Mouse (Mus musculus) kidney, embryonic 15.5 days (tissue): ENCODE measurements around the gene Adat1. TPM values are rescaled to one million over a fixed set of nuclear protein-coding genes. Genes with fewer than 3 reads are reported as not detected.

Source experiments
- ATAC-seq: fragments of 200-750 bp; cut with Nextera tagmentation; replicated peaks from 2 replicates; pipeline ENCODE4 v1.8.0; 2017; ENCODE audit warnings: moderate TSS enrichment; ENCODE audit not compliant: low FRiP score
- H3K27ac ChIP-seq: fragments of 300-500 bp; sonication (generic); 2 replicates; pipeline ENCODE4 v1.5.1; 2015; ENCODE audit warnings: mild to moderate bottlenecking, inconsistent platforms
- H3K27me3 ChIP-seq: fragments of 300-500 bp; sonication (generic); 2 replicates; pipeline ENCODE4 v1.6.1; 2015; ENCODE audit warnings: inconsistent platforms
- H3K36me3 ChIP-seq: fragments of 300-500 bp; sonication (generic); 2 replicates; pipeline ENCODE4 v1.6.1; 2015; ENCODE audit warnings: inconsistent platforms
- H3K4me1 ChIP-seq: fragments of 300-500 bp; sonication (generic); 2 replicates; pipeline ENCODE4 v1.6.1; 2015; ENCODE audit warnings: inconsistent platforms
- H3K4me2 ChIP-seq: fragments of 300-500 bp; sonication (generic); 2 replicates; pipeline ENCODE4 v1.6.1; 2015; ENCODE audit warnings: moderate library complexity, mild to moderate bottlenecking, inconsistent platforms
- H3K4me3 ChIP-seq: fragments of 300-500 bp; sonication (generic); replicated peaks from 2 replicates; pipeline ENCODE4 v1.5.1; 2015; ENCODE audit warnings: mild to moderate bottlenecking, inconsistent platforms
- H3K9ac ChIP-seq: fragments of 300-500 bp; sonication (generic); 2 replicates; pipeline ENCODE4 v1.6.1; 2015; ENCODE audit warnings: mild to moderate bottlenecking, inconsistent platforms
- H3K9me3 ChIP-seq: fragments of 300-500 bp; sonication (generic); replicated peaks from 2 replicates; pipeline ENCODE4 v1.6.1; 2016; ENCODE audit warnings: inconsistent platforms
- WGBS: fragments of 180-500 bp; shearing (Covaris S2); methylation state at CpG from one replicate; pipeline ENCODE4 v1.1.7; 2015; ENCODE audit warnings: mixed read lengths; 5-methylcytosine and 5-hydroxymethylcytosine counted together
- polyA plus RNA-seq: library from polyadenylated mRNA; unstranded; fragments of >200 nt; fragmentation: Nextera tagmentation; extraction: Ambion mirVana; gene quantifications from 2 replicates; pipeline ENCODE4 v1.2.1, GENCODE M21; 2015

Gene Adat1
- polyA plus RNA-seq = 11.2 and 12.1 TPM in 2 replicates

DNA sequence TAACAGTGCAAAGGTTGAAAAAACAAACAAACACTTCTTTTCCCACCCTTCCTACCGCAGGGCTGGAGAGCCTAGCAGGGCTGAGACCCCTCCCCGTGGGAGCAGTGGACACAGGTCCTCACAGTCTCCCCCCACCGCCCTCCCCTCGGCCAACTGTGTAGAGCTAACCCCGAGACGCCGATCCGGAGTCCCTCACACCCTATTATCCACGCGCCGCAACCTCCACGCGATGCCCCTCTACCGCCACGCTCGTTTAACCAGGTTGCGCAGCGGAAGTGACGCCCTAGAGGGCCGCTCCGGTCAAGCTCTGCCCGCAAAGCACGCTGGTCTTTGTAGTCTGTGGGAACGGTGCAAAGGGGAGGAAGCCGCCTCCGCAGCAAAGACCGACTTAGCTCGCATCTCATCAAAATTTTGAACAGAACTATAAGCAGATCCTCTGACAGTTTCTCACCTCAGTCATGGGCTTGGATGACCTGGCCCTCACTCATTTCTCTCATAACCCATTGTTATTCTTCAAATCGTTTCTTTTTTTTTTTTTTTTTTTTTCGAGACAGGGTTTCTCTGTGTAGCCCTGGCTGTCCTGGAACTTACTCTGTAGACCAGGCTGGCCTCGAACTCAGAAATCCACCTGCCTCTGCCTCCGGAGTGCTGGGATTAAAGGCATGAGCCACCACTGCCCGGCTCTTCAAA lies at the start of gene Adat1:
Gene Adat1 (minus strand): TSS at position 290 of the 690 bp plus-strand sequence.
- Histone ChIP-seq H3K27ac (no peak within 1 kb of the TSS), H3K9me3 (no peaks in the 10 kb centered on the region), H3K4me2 (peak within 1 kb of the TSS; percentile 78), H3K4me3 (peak within 1 kb of the TSS; percentile 85), H3K4me1 (peaks cover 7% of the 10 kb centered on the region), H3K9ac (peak within 1 kb of the TSS; percentile 85), H3K27me3 (no peaks in the 10 kb centered on the region), H3K36me3 (peaks cover 72% of the 10 kb centered on the region)
- 4% methylated on average over 33 of the region's 33 CpGs for WGBS
- ATAC-seq = peak; percentile 97

DNA sequence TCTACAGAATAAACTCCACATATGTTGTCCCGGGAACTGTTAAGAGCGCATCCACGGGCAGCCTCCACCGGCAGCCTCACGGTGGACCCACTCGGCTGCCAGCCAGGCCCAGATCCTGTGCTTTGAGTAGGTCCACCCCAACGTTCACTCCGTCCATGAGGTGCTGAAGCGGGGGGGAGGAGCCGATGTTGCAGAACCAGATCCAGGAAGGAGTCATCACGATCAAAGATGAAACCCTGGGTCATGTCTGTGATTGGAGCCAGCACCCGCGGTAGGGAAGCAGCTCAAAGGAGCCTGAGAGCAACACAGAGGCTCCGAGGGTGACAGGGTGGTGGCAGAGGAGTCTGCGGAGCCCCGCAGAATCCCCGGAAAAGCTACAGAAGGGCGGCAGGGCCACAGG lies 45.4 kb upstream of the Adat1 start:
- Histone ChIP-seq H3K27ac (no peak overlapping the region), H3K9me3 (no peaks in the 10 kb centered on the region), H3K4me2 (no peak overlapping the region), H3K27me3 (no peaks in the 10 kb centered on the region), H3K9ac (no peak overlapping the region), H3K4me3 (no peak overlapping the region), H3K4me1 (no peaks in the 10 kb centered on the region), H3K36me3 (no peaks in the 10 kb centered on the region)
- no peak for ATAC-seq
- 81% methylated on average over 18 of the region's 18 CpGs for WGBS

- no peaks in the 10 kb centered on the region for H3K4me1 ChIP-seq
- H3K36me3 ChIP-seq = no peaks in the 10 kb centered on the region
- H3K9me3 ChIP-seq = no peaks in the 10 kb centered on the region
- H3K9ac ChIP-seq = no peak overlapping the region
- no peak overlapping the region for H3K4me2 ChIP-seq
- ATAC-seq = 0 out of 2 replicates have a peak, but pooled peaks have one; percentile 22
- 8% methylated on average over 8 of the region's 8 CpGs for WGBS
- H3K27me3 ChIP-seq = no peaks in the 10 kb centered on the region
- H3K4me3 ChIP-seq = no peak overlapping the region
- H3K27ac ChIP-seq = no peak overlapping the region
Measured at GRCm38 (mm10) chr8:112034603-112035002, 42.5 kb upstream of the Adat1 start.

DNA sequence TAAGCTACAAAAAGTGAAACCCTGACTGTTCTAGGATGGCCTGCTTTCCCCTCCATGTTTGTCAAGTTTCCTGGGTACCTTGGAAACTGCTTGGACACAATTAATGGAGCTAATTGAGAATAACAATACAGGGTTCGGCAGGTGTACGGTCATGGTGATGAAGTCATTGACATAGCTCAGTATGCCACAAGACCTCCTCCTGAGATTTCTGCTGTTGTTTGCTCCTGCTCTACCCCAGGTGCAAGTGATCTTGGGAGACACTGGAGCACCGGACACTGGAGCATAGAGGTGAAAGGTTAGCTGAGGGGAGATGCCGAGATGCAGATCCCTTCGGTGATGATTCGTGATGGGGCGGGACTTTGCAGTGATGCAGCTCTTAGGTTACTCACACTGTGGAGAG lies 41.0 kb upstream of the Adat1 start:
- H3K36me3 ChIP-seq = no peaks in the 10 kb centered on the region
- H3K9ac ChIP-seq = no peak overlapping the region
- H3K9me3 ChIP-seq = no peaks in the 10 kb centered on the region
- H3K27ac ChIP-seq = no peak overlapping the region
- H3K27me3 ChIP-seq = no peaks in the 10 kb centered on the region
- no peaks in the 10 kb centered on the region for H3K4me1 ChIP-seq
- H3K4me2 ChIP-seq = no peak overlapping the region
- ATAC-seq = no peak
- 50% methylated on average over 7 of the region's 7 CpGs for WGBS
- no peak overlapping the region for H3K4me3 ChIP-seq

- Histone ChIP-seq H3K9me3 (no peaks in the 10 kb centered on the region), H3K27ac (no peak overlapping the region), H3K4me3 (no peak overlapping the region), H3K36me3 (no peaks in the 10 kb centered on the region), H3K4me1 (no peaks in the 10 kb centered on the region), H3K9ac (no peak overlapping the region), H3K27me3 (no peaks in the 10 kb centered on the region), H3K4me2 (no peak overlapping the region)
- no peak for ATAC-seq
- WGBS = 71% methylated on average over 6 of the region's 6 CpGs
Measured at GRCm38 (mm10) chr8:112030663-112031062, 38.6 kb upstream of the Adat1 start.

DNA sequence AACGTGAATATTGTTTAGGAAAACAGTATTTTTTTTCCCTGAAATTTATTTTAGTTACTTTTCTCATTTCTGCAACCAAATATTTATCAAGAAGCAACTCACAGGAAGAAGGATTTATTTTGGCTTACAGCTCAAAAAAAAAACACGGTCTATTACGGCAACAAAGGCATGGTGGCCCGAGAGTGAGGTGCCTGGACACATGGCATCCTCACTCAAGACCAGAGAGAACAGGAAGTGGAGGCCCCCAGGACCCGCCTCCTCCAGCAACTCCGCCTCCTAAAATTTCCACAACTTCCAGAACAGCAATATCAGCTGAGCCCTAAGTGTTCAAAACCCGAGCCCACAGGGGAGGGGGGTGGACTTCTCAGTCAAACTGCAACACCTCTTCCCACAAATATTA lies 37.4 kb upstream of the Adat1 start:
- Histone ChIP-seq H3K4me2 (no peak overlapping the region), H3K36me3 (no peaks in the 10 kb centered on the region)
- 87% methylated on average over 7 of the region's 7 CpGs for WGBS

GRCm38 (mm10) chr8:112014936-112015335 lies 22.8 kb upstream of the Adat1 start, which contains the start of gene Gm6793:
Gm6793 (minus strand) TSS chr8:112015036.
- Histone ChIP-seq H3K9ac (no peak within 1 kb of the TSS), H3K36me3 (peaks cover 49% of the 10 kb centered on the region), H3K9me3 (no peaks in the 10 kb centered on the region), H3K4me2 (no peak within 1 kb of the TSS), H3K4me1 (peaks cover 17% of the 10 kb centered on the region), H3K27me3 (no peaks in the 10 kb centered on the region), H3K4me3 (no peak within 1 kb of the TSS), H3K27ac (no peak within 1 kb of the TSS)
- WGBS = 93% methylated on average over 11 of the region's 11 CpGs
- ATAC-seq = no peak

More for the DNA sequence above, 37.4 kb upstream of the Adat1 start:
- Histone ChIP-seq H3K9me3 (no peaks in the 10 kb centered on the region), H3K9ac (no peak overlapping the region), H3K27me3 (no peaks in the 10 kb centered on the region), H3K4me3 (no peak overlapping the region), H3K27ac (no peak overlapping the region), H3K4me1 (no peaks in the 10 kb centered on the region)
- ATAC-seq = no peak

GRCm38 (mm10) chr8:112011816-112012242 lies 19.7 kb upstream of the Adat1 start:
- Histone ChIP-seq H3K36me3 (peaks cover 34% of the 10 kb centered on the region), H3K4me2 (peak overlapping the region; percentile 95), H3K4me1 (peaks cover 23% of the 10 kb centered on the region), H3K9ac (peak overlapping the region; percentile 78), H3K9me3 (no peaks in the 10 kb centered on the region), H3K4me3 (peak overlapping the region; percentile 85), H3K27me3 (no peaks in the 10 kb centered on the region), H3K27ac (peak overlapping the region; percentile 88)
- ATAC-seq = peak; percentile 80
- under 1% methylated on average over 40 of the region's 40 CpGs for WGBS

DNA sequence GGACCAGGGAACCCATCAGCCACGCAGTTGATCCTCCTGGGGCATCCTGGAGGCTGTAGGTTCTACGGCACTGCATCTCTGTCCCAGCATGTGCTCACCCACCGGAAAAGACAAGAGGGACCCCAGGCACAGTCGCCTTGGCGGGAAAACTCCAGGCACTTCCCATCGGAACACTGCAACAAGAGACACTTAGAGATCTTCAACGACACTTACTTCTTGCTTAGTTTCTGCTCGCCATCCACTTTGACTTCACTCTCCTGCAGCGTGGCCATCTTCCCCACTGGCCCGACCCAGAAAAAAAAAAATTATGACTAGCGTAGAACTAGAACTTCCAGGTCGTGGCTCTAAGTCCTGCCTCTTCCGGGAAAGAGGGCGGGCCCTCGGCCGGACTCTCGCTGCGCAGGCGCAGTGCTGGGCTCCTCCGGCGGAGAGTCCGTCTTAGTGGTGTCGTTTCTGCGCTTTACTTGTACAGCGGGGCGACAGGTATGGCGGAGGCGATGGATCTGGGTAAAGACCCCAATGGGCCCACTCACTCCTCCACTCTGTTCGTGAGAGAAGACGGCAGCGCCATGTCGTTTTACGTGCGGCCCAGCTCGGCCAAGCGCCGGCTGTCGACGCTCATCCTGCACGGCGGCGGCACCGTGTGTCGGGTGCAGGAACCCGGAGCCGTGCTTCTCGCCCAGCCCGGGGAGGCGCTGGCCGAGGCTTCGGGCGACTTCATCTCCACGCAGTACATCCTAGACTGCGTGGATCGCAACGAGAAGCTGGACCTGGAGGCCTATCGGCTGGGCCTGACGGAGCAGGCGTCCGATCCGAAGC lies 19.1 kb upstream of the Adat1 start, which contains the start of the genes Kars and Terf2ip:
Gene Kars (minus strand): TSS at position 327 of the 819 bp plus-strand sequence.
Gene Terf2ip (plus strand): TSS at position 402 of the 819 bp plus-strand sequence.
- Histone ChIP-seq H3K4me2 (peak within 1 kb of the TSS; percentile 95), H3K9me3 (no peaks in the 10 kb centered on the region), H3K9ac (peak within 1 kb of the TSS; percentile 78), H3K36me3 (peaks cover 34% of the 10 kb centered on the region), H3K4me3 (peak within 1 kb of the TSS; percentile 85), H3K4me1 (peaks cover 23% of the 10 kb centered on the region), H3K27me3 (no peaks in the 10 kb centered on the region), H3K27ac (peak within 1 kb of the TSS; percentile 88)
- under 1% methylated on average over 61 of the region's 61 CpGs for WGBS
- peak; percentile 95 for ATAC-seq

GRCm38 (mm10) chr8:112009558-112009957 lies 17.5 kb upstream of the Adat1 start:
- no peaks in the 10 kb centered on the region for H3K9me3 ChIP-seq
- 89% methylated on average over 7 of the region's 7 CpGs for WGBS
- no peak overlapping the region for H3K27ac ChIP-seq
- no peaks in the 10 kb centered on the region for H3K27me3 ChIP-seq
- H3K4me1 ChIP-seq = peaks cover 23% of the 10 kb centered on the region
- peaks cover 37% of the 10 kb centered on the region for H3K36me3 ChIP-seq
- H3K4me2 ChIP-seq = peak overlapping the region; percentile 95
- H3K9ac ChIP-seq = no peak overlapping the region
- no peak for ATAC-seq
- 0 out of 2 replicates have a peak overlapping the region, but pooled peaks have one; percentile 85 for H3K4me3 ChIP-seq

DNA sequence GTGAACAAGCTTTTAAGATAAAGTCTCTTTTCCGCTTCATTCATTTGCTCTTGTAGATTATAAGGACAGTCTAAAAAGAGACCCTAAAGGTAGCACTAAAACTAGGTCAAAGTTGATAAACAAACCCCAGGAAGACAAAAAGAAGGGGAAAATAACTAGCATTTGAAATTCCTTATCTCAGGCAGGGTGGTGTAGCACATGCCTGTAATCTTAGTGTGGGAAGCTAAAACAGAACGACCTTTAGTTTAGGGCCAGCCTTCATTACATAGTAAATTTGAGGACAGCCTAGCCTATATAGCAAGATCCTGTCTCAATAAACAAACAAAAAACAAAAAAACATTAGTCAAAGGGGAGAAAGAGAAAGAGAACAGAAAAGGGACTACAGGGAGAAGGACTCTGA lies 15.6 kb upstream of the Adat1 start:
- 92% methylated on average over 2 of the region's 2 CpGs for WGBS

DNA sequence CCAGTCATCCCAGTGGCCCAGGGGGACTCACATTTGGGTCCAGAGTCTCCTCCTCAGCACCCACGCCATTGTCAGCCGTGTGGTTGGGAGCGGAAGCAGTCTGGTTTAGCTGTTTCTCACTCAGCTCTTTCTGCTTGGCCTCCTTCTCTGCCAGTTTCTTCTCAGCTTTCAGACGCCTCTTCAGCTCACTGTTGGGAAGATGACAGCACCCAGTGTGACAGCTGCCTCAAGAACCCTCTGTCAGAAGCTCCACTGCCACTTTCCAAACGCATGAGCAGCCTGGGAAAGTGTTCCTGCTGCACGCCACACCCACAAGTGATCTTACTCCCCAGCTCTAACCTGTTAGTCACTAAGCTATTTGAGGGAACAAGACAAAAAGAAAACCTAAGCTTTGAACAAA lies 13.5 kb upstream of the Adat1 start:
- no peak overlapping the region for H3K4me3 ChIP-seq
- H3K36me3 ChIP-seq = peaks cover 77% of the 10 kb centered on the region
- H3K4me2 ChIP-seq = no peak overlapping the region

More for the DNA sequence above, 15.6 kb upstream of the Adat1 start:
- Histone ChIP-seq H3K9ac (no peak overlapping the region), H3K4me3 (no peak overlapping the region), H3K36me3 (peaks cover 56% of the 10 kb centered on the region), H3K4me1 (peaks cover 16% of the 10 kb centered on the region), H3K9me3 (no peaks in the 10 kb centered on the region), H3K4me2 (no peak overlapping the region), H3K27me3 (no peaks in the 10 kb centered on the region), H3K27ac (no peak overlapping the region)
- ATAC-seq = no peak

More for the DNA sequence above, 13.5 kb upstream of the Adat1 start:
- Histone ChIP-seq H3K27me3 (no peaks in the 10 kb centered on the region), H3K27ac (no peak overlapping the region), H3K4me1 (peaks cover 12% of the 10 kb centered on the region), H3K9me3 (no peaks in the 10 kb centered on the region), H3K9ac (no peak overlapping the region)
- WGBS = 92% methylated on average over 6 of the region's 6 CpGs
- no peak for ATAC-seq
